Mouse (Mus musculus) heart, postnatal 0 days (tissue): ENCODE results near the gene Sf3a2.

ENCODE experiments used
- CTCF ChIP-seq: IDR thresholded peaks from 2 replicates; pipeline ENCODE4 v1.5.1; 2016; ENCODE audit warnings: antibody characterized with exemption, control low read depth, low read depth
- EP300 ChIP-seq: IDR thresholded peaks from 2 replicates; pipeline ENCODE4 v1.6.1; 2016; ENCODE audit warnings: antibody characterized with exemption, low read depth

GRCm38 (mm10) chr10:80791476-80792174, 6.4 kb upstream of the Sf3a2 start:
- TF ChIP-seq CTCF, result peak; percentile 10; the same call in 1 of the 2 replicates
- no peak for TF ChIP-seq EP300
